Comparison of ENCODE assay signal across 8 mouse cellular contexts in the genomic region with DNA sequence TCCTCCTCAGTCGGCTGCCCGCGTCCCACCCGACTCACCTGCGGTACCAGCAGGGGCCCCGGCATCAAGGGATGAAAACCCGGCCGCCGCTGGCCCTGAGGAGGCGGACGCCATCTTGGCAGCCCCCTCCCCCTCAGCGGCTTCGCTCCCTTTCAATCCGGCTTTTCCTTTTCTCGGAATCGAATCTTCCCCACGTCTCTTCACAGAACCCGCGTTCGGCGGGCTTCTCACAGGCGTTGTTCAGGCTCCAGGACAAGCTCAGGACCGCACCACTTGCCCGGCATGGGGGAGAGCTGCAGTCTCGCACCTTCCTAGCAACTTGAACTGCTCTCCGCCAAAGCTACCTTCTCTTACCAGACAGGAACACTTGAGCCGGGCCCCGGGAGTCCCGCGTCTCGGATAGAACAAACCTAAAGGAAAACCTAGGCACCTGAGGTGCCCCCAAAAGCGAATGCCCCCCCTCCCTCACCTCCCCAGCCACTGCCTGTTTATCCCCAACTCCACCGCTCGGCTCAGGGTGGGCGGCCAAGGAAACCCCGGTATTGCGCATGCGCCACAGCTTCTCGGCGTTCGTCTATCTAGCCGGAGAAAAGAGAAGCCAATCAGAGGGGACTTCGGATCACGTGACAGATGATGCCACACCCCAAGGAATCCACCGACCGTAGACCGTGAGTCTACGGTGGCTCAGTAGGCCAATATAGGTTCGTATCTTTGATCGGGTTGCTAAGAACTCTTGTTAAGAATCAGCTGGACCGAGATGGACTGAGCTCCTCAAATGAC. TPM values are rescaled to one million over a fixed set of nuclear protein-coding genes. Genes with fewer than 3 reads are reported as not detected.
DNase-seq lines count a peak whose midpoint lies in the region; ATAC-seq and TF ChIP-seq lines count a peak whose summit lies in the region.

Gene Pip5k1a, minus strand, starts transcription at position 593 of the 780 bp plus-strand sequence.

- H3K36me3 ChIP-seq in C2C12 (ENCODE audit: control insufficient read depth, insufficient read depth) = peaks cover 10% of the 10 kb centered on the region
- H3K36me3 ChIP-seq in erythroblast, embryonic 14.5 days (ENCODE audit: control insufficient read depth) = peaks cover 23% of the 10 kb centered on the region
- 0 out of 2 replicates have a peak, but pooled peaks cover 2% of the 10 kb centered on the region for H3K36me3 ChIP-seq in heart, embryonic 11.5 days (ENCODE audit: control insufficient read depth, insufficient read depth, low read length)
- 0 out of 2 replicates have a peak, but pooled peaks cover 3% of the 10 kb centered on the region for H3K36me3 ChIP-seq in kidney, embryonic 16.5 days (ENCODE audit: insufficient read depth, low read length)
- peaks cover 2% of the 10 kb centered on the region; the same call in 1 of the 2 replicates for H3K36me3 ChIP-seq in liver, adult 2 months (ENCODE audit: control insufficient read depth, insufficient read depth, low read length)
- no peaks in the 10 kb centered on the region for H3K36me3 ChIP-seq in myocyte (ENCODE audit: control insufficient read depth, insufficient read depth)
- no peaks in the 10 kb centered on the region for H3K36me3 ChIP-seq in splenic B cell, adult 2 months (ENCODE audit: control insufficient read depth, insufficient read depth, low read length, poor library complexity, severe bottlenecking)

- WGBS in heart, embryonic 11.5 days (ENCODE audit: insufficient replicate concordance) = under 1% methylated on average over 51 of the region's 51 CpGs
- WGBS in kidney, embryonic 16.5 days = under 1% methylated on average over 51 of the region's 51 CpGs
- under 1% methylated on average over 51 of the region's 51 CpGs for WGBS in liver, adult 2 months

- H3K79me2 ChIP-seq in C2C12 (ENCODE audit: control insufficient read depth, insufficient read depth) = peaks cover 58% of the 10 kb centered on the region
- H3K79me2 ChIP-seq in liver, adult 2 months (ENCODE audit: control insufficient read depth, insufficient read depth, low read length) = peaks cover 18% of the 10 kb centered on the region; the same call in 1 of the 2 replicates
- peaks cover 50% of the 10 kb centered on the region for H3K79me2 ChIP-seq in myocyte (ENCODE audit: control insufficient read depth, insufficient read depth)

- H3ac ChIP-seq in C2C12 (ENCODE audit: control insufficient read depth, insufficient read length, low read depth) (peak within 1 kb of the TSS; percentile 89), myocyte (ENCODE audit: control insufficient read depth, insufficient read length) (peak within 1 kb of the TSS; percentile 30)

- H3K79me3 ChIP-seq in C2C12 (ENCODE audit: low read depth) = peaks cover 48% of the 10 kb centered on the region

- peak; percentile 88 for ATAC-seq in heart, embryonic 11.5 days (replicated peaks; ENCODE audit: insufficient number of reproducible peaks, low FRiP score, low TSS enrichment)
- ATAC-seq in kidney, embryonic 16.5 days (ENCODE audit: low FRiP score, low TSS enrichment) = peak; percentile 92

- peak; percentile 100 for DNase-seq in brain, embryonic 14.5 days (ENCODE audit: low read depth)
- DNase-seq in liver, adult 2 months (ENCODE audit: extremely low read depth, low read depth, low spot score) = peak; percentile 98
- peak; percentile 99 for DNase-seq in splenic B cell, adult 2 months (ENCODE audit: low read depth, low spot score)

- no peaks in the 10 kb centered on the region for H3K9me3 ChIP-seq in erythroblast, embryonic 14.5 days (ENCODE audit: control insufficient read depth, low read length)
- H3K9me3 ChIP-seq in heart, embryonic 11.5 days (replicated peaks; ENCODE audit: control insufficient read depth, low read length) = no peaks in the 10 kb centered on the region
- H3K9me3 ChIP-seq in kidney, embryonic 16.5 days (ENCODE audit: low read length) = no peaks in the 10 kb centered on the region

- H3K9ac ChIP-seq in heart, embryonic 11.5 days (ENCODE audit: low read depth, low read length) = peak within 1 kb of the TSS; percentile 66
- H3K9ac ChIP-seq in kidney, embryonic 16.5 days (replicated peaks; ENCODE audit: low read length) = peak within 1 kb of the TSS; percentile 97
- peak within 1 kb of the TSS; percentile 66 for H3K9ac ChIP-seq in liver, adult 2 months (ENCODE audit: low read depth, low read length)

- peak; percentile 33; the same call in 1 of the 2 replicates for TF ChIP-seq POLR2A in brain, embryonic 14.5 days (IDR thresholded peaks at IDR 0.05; ENCODE audit: borderline replicate concordance, extremely low read depth, insufficient read depth, insufficient read length, poor library complexity, severe bottlenecking)
- TF ChIP-seq POLR2A in liver, adult 2 months (IDR thresholded peaks at IDR 0.05; ENCODE audit: extremely low read depth, insufficient read depth, low read length) = peak; percentile 58; the same call in 1 of the 2 replicates
- TF ChIP-seq POLR2A in myocyte (IDR thresholded peaks at IDR 0.05; ENCODE audit: insufficient read length, low read depth) = peak; percentile 61

- peaks cover 72% of the 10 kb centered on the region for H3K4me1 ChIP-seq in erythroblast, embryonic 14.5 days (ENCODE audit: control insufficient read depth)
- H3K4me1 ChIP-seq in heart, embryonic 11.5 days (ENCODE audit: control insufficient read depth, insufficient read depth, low read length) = peaks cover 11% of the 10 kb centered on the region; the same call in 1 of the 2 replicates
- H3K4me1 ChIP-seq in kidney, embryonic 16.5 days (ENCODE audit: insufficient read depth, low read length) = peaks cover 9% of the 10 kb centered on the region
- H3K4me1 ChIP-seq in liver, adult 2 months (ENCODE audit: control insufficient read depth, insufficient read depth, low read length) = peaks cover 6% of the 10 kb centered on the region; the same call in 1 of the 2 replicates

- peak within 1 kb of the TSS; percentile 54 for H3K27ac ChIP-seq in heart, embryonic 11.5 days (ENCODE audit: low read depth, low read length)
- peak within 1 kb of the TSS; percentile 89 for H3K27ac ChIP-seq in kidney, embryonic 16.5 days (ENCODE audit: low read length)
- H3K27ac ChIP-seq in liver, adult 2 months (replicated peaks; ENCODE audit: insufficient read depth, low read depth, low read length) = peak within 1 kb of the TSS; percentile 32

- TF ChIP-seq CTCF in C2C12 (IDR thresholded peaks at IDR 0.05; ENCODE audit: control insufficient read depth, insufficient read depth, insufficient read length) = no peak
- TF ChIP-seq CTCF in brain, embryonic 14.5 days (IDR thresholded peaks at IDR 0.05; ENCODE audit: borderline replicate concordance, extremely low read depth, insufficient read depth, insufficient read length) = peak; percentile 37; the same call in 1 of the 2 replicates
- TF ChIP-seq CTCF in liver, adult 2 months (IDR thresholded peaks at IDR 0.05; ENCODE audit: low read depth, low read length) = no peak

- peak within 1 kb of the TSS; percentile 97 for H3K4me3 ChIP-seq in C2C12 (ENCODE audit: insufficient read depth, poor library complexity, severe bottlenecking)
- peak within 1 kb of the TSS; percentile 87 for H3K4me3 ChIP-seq in erythroblast, embryonic 14.5 days (replicated peaks)
- peak within 1 kb of the TSS; percentile 75 for H3K4me3 ChIP-seq in heart, embryonic 11.5 days (ENCODE audit: low read depth, low read length)
- peak within 1 kb of the TSS; percentile 100 for H3K4me3 ChIP-seq in kidney, embryonic 16.5 days (ENCODE audit: low read length)
- peak within 1 kb of the TSS; percentile 72 for H3K4me3 ChIP-seq in liver, adult 2 months (ENCODE audit: insufficient read depth, low read depth, low read length)
- peak within 1 kb of the TSS; percentile 100 for H3K4me3 ChIP-seq in myocyte

- H3K27me3 ChIP-seq in C2C12 (ENCODE audit: control insufficient read depth, insufficient read depth, insufficient read length) (no peaks in the 10 kb centered on the region), myocyte (ENCODE audit: control insufficient read depth, insufficient read depth, insufficient read length) (no peaks in the 10 kb centered on the region)
- no peaks in the 10 kb centered on the region for H3K27me3 ChIP-seq in erythroblast, embryonic 14.5 days (ENCODE audit: control insufficient read depth)
- no peaks in the 10 kb centered on the region for H3K27me3 ChIP-seq in heart, embryonic 11.5 days (ENCODE audit: control insufficient read depth, insufficient read depth, low read length)
- no peaks in the 10 kb centered on the region for H3K27me3 ChIP-seq in kidney, embryonic 16.5 days (ENCODE audit: insufficient read depth, low read length)
- H3K27me3 ChIP-seq in liver, adult 2 months (ENCODE audit: control insufficient read depth, insufficient read depth, low read length) = no peaks in the 10 kb centered on the region
- H3K27me3 ChIP-seq in splenic B cell, adult 2 months (ENCODE audit: control insufficient read depth, insufficient read depth, low read length, poor library complexity, severe bottlenecking) = no peaks in the 10 kb centered on the region

- peak within 1 kb of the TSS; percentile 81 for H3K4me2 ChIP-seq in heart, embryonic 11.5 days
- peak within 1 kb of the TSS; percentile 77 for H3K4me2 ChIP-seq in kidney, embryonic 16.5 days (replicated peaks; ENCODE audit: low read depth, low read length)
- peak within 1 kb of the TSS; percentile 99 for H3K4me2 ChIP-seq in myocyte (ENCODE audit: low read depth)

TF ChIP-seq in C2C12, 6 proteins besides CTCF, POLR2A, EP300 and RAD21:
- TF ChIP-seq USF1 (IDR thresholded peaks at IDR 0.05; ENCODE audit: low read depth) (peak; percentile 99), CEBPB (IDR thresholded peaks at IDR 0.05; ENCODE audit: low read depth) (no peak)

TF ChIP-seq in myocyte, 11 proteins besides CTCF, POLR2A, EP300 and RAD21 (continues in another document):
- no peak for TF ChIP-seq MYOG (IDR thresholded peaks at IDR 0.05; ENCODE audit: control insufficient read depth in 1 of 3, insufficient read depth in 1 of 3, insufficient read length in 2 of 3, low read depth in 2 of 3)
- no peak for TF ChIP-seq MAX (IDR thresholded peaks at IDR 0.05; ENCODE audit: low read depth)
- TF ChIP-seq REST (IDR thresholded peaks at IDR 0.05; ENCODE audit: insufficient read depth, insufficient read length) = no peak
- TF ChIP-seq TCF3 (IDR thresholded peaks at IDR 0.05; ENCODE audit: insufficient read length, low read depth) = no peak
- no peak for TF ChIP-seq CEBPB (IDR thresholded peaks at IDR 0.05; ENCODE audit: insufficient read depth, poor library complexity, severe bottlenecking)
- TF ChIP-seq E2F4 (IDR thresholded peaks at IDR 0.05; ENCODE audit: insufficient read depth) = no peak
- TF ChIP-seq USF1 (IDR thresholded peaks at IDR 0.05; ENCODE audit: low read depth) = peak; percentile 99
- TF ChIP-seq POLR2AphosphoS2 (IDR thresholded peaks at IDR 0.05; ENCODE audit: insufficient read length, low read depth) = peak; percentile 68

RNA-seq across cellular contexts. Expression of gene Pip5k1a, which starts in this region (rescaled TPM):
- polyA plus RNA-seq in C2C12 (2012; fragmentation: generic; extraction: Trizol) = 21.2 TPM
- 30.4 and 31.6 TPM in 2 replicates for polyA plus RNA-seq in brain, embryonic 14.5 days (2012; rRNA removed)
- 1.5 and 2.3 TPM in 2 replicates for polyA plus RNA-seq in erythroblast, embryonic 14.5 days (2012)
- polyA plus RNA-seq in heart, embryonic 11.5 days (2014; fragmentation: Nextera tagmentation; extraction: Ambion mirVana) = 11.8 and 14.0 TPM in 2 replicates
- 24.0 and 24.7 TPM in 2 replicates for polyA plus RNA-seq in kidney, embryonic 16.5 days (2015; fragmentation: Nextera tagmentation; extraction: Ambion mirVana)
- 4.5 and 5.6 TPM in 2 replicates for total RNA-seq in liver, adult 2 months (2014; rRNA removed)
- polyA plus RNA-seq in liver, adult 2 months (2012; rRNA removed) = 5.2 and 6.7 TPM in 2 replicates
- polyA plus RNA-seq in myocyte (2012; fragmentation: generic; extraction: Trizol) = 27.3 TPM

Comparison
In these comparisons a context has a peak if more than half of its experiments do, and no peak if none do; other contexts are left out.
1. Peak in every context shown above with its lines: DNase-seq, ATAC-seq, H3K4me3 ChIP-seq and H3K27ac ChIP-seq.
2. H3K27ac ChIP-seq: peak in every context shown above with its lines; median percentile 89 in kidney, embryonic 16.5 days; 54 in heart, embryonic 11.5 days; 32 in liver, adult 2 months.